Mouse (Mus musculus) thymus, adult 2 months (tissue): Measurements from ENCODE around the gene Spx. TPM values are rescaled to one million over a fixed set of nuclear protein-coding genes. Genes with fewer than 3 reads are reported as not detected.

ENCODE experiments used
- DNase-seq: peaks from one replicate; pipeline ENCODE4 v3.0.0; 2021
- H3K27ac ChIP-seq: fragments of 200-500 bp; 2 replicates; pipeline ENCODE4 v1.5.1; 2012; ENCODE audit warnings: low read length, control low read depth; ENCODE audit not compliant: control insufficient read depth, insufficient read depth
- H3K27me3 ChIP-seq: fragments of 200-500 bp; 2 replicates; pipeline ENCODE4 v1.6.1; 2012; ENCODE audit warnings: mild to moderate bottlenecking, low read length, moderate library complexity, mixed read lengths; ENCODE audit not compliant: control insufficient read depth, insufficient read depth
- H3K36me3 ChIP-seq: fragments of 200-500 bp; 2 replicates; pipeline ENCODE4 v1.6.1; 2012; ENCODE audit warnings: mild to moderate bottlenecking, low read length, moderate library complexity; ENCODE audit not compliant: control insufficient read depth, insufficient read depth
- H3K4me1 ChIP-seq: fragments of 200-500 bp; replicated peaks from 2 replicates; pipeline ENCODE4 v1.6.1; 2012; ENCODE audit warnings: low read length; ENCODE audit not compliant: control insufficient read depth, insufficient read depth
- H3K4me3 ChIP-seq: fragments of 200-500 bp; 2 replicates; pipeline ENCODE4 v1.5.1; 2012; ENCODE audit warnings: mild to moderate bottlenecking, low read length, control low read depth, moderate library complexity; ENCODE audit not compliant: control insufficient read depth, insufficient read depth
- CTCF ChIP-seq: fragments of 200-500 bp; IDR thresholded peaks from 2 replicates; pipeline ENCODE4 v1.5.1; 2012; ENCODE audit warnings: mild to moderate bottlenecking, control low read depth, low read length, moderate library complexity, borderline replicate concordance; ENCODE audit not compliant: control insufficient read depth, poor library complexity, insufficient read depth; ENCODE audit errors: extremely low read depth
- POLR2A ChIP-seq: fragments of 200-500 bp; IDR thresholded peaks from 2 replicates; pipeline ENCODE4 v1.6.1; 2012; ENCODE audit warnings: mild to moderate bottlenecking, low read length, control low read depth, moderate library complexity; ENCODE audit not compliant: control insufficient read depth, poor library complexity, insufficient read depth; ENCODE audit errors: extremely low read depth
- WGBS: fragments of 180-500 bp; shearing (Covaris S2); methylation state at CpG from one replicate; pipeline ENCODE4 v1.1.7; 2018; 5-methylcytosine and 5-hydroxymethylcytosine counted together
- polyA plus RNA-seq: library from polyadenylated mRNA; depleted of rRNA; stranded (reverse); fragments of >200 nt; gene quantifications from 2 replicates; pipeline ENCODE4 v1.2.3, GENCODE M21; 2012

Gene Spx
- polyA plus RNA-seq, 1 experiment = 1.1 TPM

DNA sequence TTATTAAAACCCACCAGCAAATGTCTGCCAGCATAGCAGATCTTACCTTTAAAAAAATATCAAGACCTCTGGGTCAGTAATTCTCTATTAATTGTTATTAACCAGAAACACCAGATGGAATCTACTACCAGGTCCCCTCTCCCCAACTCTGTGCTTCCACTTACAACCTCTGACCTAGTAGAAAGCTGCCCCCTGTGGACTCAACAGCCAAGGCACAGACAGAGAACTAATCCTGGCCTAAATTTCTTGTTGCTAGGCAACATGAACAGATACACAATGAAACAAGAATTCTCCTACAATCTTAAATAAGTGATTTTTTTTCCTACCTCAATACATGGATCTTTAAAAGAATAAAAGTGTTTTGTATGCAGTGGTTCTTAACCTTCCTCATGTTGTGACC is 15.8 kb downstream of the Spx start:
- Histone ChIP-seq H3K27me3 (no peaks in the 10 kb centered on the region), H3K4me1 (no peaks in the 10 kb centered on the region), H3K4me3 (no peak overlapping the region), H3K36me3 (no peaks in the 10 kb centered on the region), H3K27ac (no peak overlapping the region)
- no peak for DNase-seq
- TF ChIP-seq POLR2A (no peak), CTCF (no peak)

GRCm38 (mm10) chr6:142451381-142451780 is 38.1 kb downstream of the Spx start:
- no peak overlapping the region for H3K4me3 ChIP-seq
- 89% methylated on average over 12 of the region's 12 CpGs for WGBS
- no peak for DNase-seq
- peaks cover 33% of the 10 kb centered on the region for H3K4me1 ChIP-seq
- H3K27me3 ChIP-seq = no peaks in the 10 kb centered on the region
- TF ChIP-seq CTCF (no peak), POLR2A (no peak)
- no peak overlapping the region for H3K27ac ChIP-seq
- no peaks in the 10 kb centered on the region for H3K36me3 ChIP-seq

DNA sequence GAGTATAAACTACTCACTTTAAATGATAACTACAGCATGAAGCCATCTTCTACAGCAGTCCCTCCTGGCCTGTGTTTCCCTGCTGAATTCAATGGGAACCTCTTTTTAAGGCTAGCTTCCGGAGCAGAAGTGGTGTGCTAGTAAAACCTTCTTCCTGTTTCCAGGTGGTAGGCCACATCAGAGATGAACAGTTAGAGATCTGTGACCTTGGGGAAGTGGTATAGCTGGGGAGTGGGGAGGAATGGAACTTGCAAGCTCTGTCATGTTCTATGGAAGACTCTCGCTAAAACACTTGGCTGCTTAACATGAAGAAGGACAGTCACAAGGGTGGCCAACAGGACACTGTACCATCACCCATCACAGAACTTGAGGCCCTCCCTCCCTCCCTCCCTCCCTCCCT is 40.1 kb downstream of the Spx start:
- peak; percentile 54 for DNase-seq
- TF ChIP-seq POLR2A = no peak
- 4% methylated on average over 2 of the region's 2 CpGs for WGBS

GRCm38 (mm10) chr6:142455314-142455996 is 42.2 kb downstream of the Spx start:
- Histone ChIP-seq H3K27ac (peak overlapping the region; percentile 18; the same call in 1 of the 2 replicates), H3K4me3 (no peak overlapping the region), H3K36me3 (no peaks in the 10 kb centered on the region), H3K4me1 (peaks cover 33% of the 10 kb centered on the region), H3K27me3 (no peaks in the 10 kb centered on the region; the same call in 1 of the 2 replicates)
- TF ChIP-seq CTCF = no peak
- TF ChIP-seq POLR2A = no peak
- WGBS = 53% methylated on average over 7 of the region's 7 CpGs
- DNase-seq = no peak

More for the DNA sequence above, 40.1 kb downstream of the Spx start:
- no peaks in the 10 kb centered on the region for H3K27me3 ChIP-seq
- no peak overlapping the region for H3K4me3 ChIP-seq
- no peaks in the 10 kb centered on the region for H3K36me3 ChIP-seq
- H3K27ac ChIP-seq = peak overlapping the region; percentile 8; the same call in 1 of the 2 replicates
- peaks cover 33% of the 10 kb centered on the region for H3K4me1 ChIP-seq

- WGBS = 96% methylated on average over 7 of the region's 7 CpGs
- TF ChIP-seq POLR2A (no peak), CTCF (no peak)
- Histone ChIP-seq H3K27me3 (no peaks in the 10 kb centered on the region; the same call in 1 of the 2 replicates), H3K36me3 (no peaks in the 10 kb centered on the region), H3K4me3 (no peak overlapping the region), H3K4me1 (peaks cover 26% of the 10 kb centered on the region), H3K27ac (no peak overlapping the region)
- DNase-seq = no peak
Measured at GRCm38 (mm10) chr6:142458010-142458409, 44.8 kb downstream of the Spx start.

- H3K27ac ChIP-seq = no peak overlapping the region
- H3K4me1 ChIP-seq = peaks cover 19% of the 10 kb centered on the region
- H3K27me3 ChIP-seq = no peaks in the 10 kb centered on the region; the same call in 1 of the 2 replicates
- H3K36me3 ChIP-seq = no peaks in the 10 kb centered on the region
- no peak overlapping the region for H3K4me3 ChIP-seq
- TF ChIP-seq CTCF (no peak), POLR2A (no peak)
- DNase-seq = no peak
- 93% methylated on average over 14 of the region's 14 CpGs for WGBS
Measured at GRCm38 (mm10) chr6:142459017-142459678, 45.9 kb downstream of the Spx start.
